In genomic region chr1:85287063-85287462, GRCm38 (mm10) we compare ENCODE assay signal across 9 mouse cellular contexts. TPM values are rescaled to one million over a fixed set of nuclear protein-coding genes. Genes with fewer than 3 reads are reported as not detected.
DNase-seq lines count a peak whose midpoint lies in the region; ATAC-seq and TF ChIP-seq lines count a peak whose summit lies in the region.
"Not testable (repeated sequence)": the region's sequence is repeated elsewhere in the genome, so short reads cannot be mapped to it uniquely, and the experiment has no call there.
"Had no signal": no experiment of that assay in that cellular context is flagged by ENCODE, and none has a peak within 500 bp of the region (broad histone marks: within the 10 kb centered on the region; RNA-seq: fewer than 3 reads in every experiment).

No protein-coding gene starts in this region.

- H3K4me2 ChIP-seq in midbrain, postnatal 0 days (ENCODE audit: low read depth, low read length, poor library complexity, severe bottlenecking), result not testable (repeated sequence)

- not testable (repeated sequence) for H3K9me3 ChIP-seq in midbrain, postnatal 0 days (ENCODE audit: low read length)

- H3K4me3 ChIP-seq in midbrain, postnatal 0 days (ENCODE audit: low read depth, low read length), result not testable (repeated sequence)

- not testable (repeated sequence) for H3K4me1 ChIP-seq in midbrain, postnatal 0 days (ENCODE audit: insufficient read depth, low read length)

- intact Hi-C loops in heart, postnatal 14 days (cut with DNase I), result not testable (repeated sequence)

- H3K27me3 ChIP-seq in Patski; midbrain, postnatal 0 days (ENCODE audit: insufficient read depth, low read length): not testable (repeated sequence)

- POLR2A ChIA-PET in Patski (lab: Charles Lee), result not testable (repeated sequence)

- not testable (repeated sequence) for H3K36me3 ChIP-seq in midbrain, postnatal 0 days (ENCODE audit: insufficient read depth, low read length)

- not testable (repeated sequence) for ATAC-seq in Patski; midbrain, postnatal 0 days (ENCODE audit: low FRiP score)

- CTCF ChIA-PET in Patski (lab: Charles Lee), result not testable (repeated sequence)

- H3K9ac ChIP-seq in midbrain, postnatal 0 days (replicated peaks; ENCODE audit: low read length, poor library complexity, severe bottlenecking), result not testable (repeated sequence)

- 53% methylated on average over 4 of the region's 5 CpGs for WGBS in midbrain, postnatal 0 days

- not testable (repeated sequence) for H3K27ac ChIP-seq in midbrain, postnatal 0 days (ENCODE audit: low read depth, low read length)

- in situ Hi-C loops in Patski (cut with MboI; ENCODE audit: low pct_unique_long_range_greater_than_20kb), result not testable (repeated sequence)

- not testable (repeated sequence) for DNase-seq in Patski (ENCODE audit: low read depth, low spot score); midbrain, postnatal 0 days (ENCODE audit: low spot score)
- peak; percentile 5 for DNase-seq in cerebellum, adult 8-10 months
- DNase-seq in heart, postnatal 14 days, result peak; percentile 9 to 32
- DNase-seq in kidney, postnatal 10 days, result peak; percentile 11
- DNase-seq in left cerebral cortex, adult 8-10 months (ENCODE audit: low spot score in 2 of 2), result peak; percentile 7 to 51
- peak; percentile 40 for DNase-seq in testis, postnatal 10 days (ENCODE audit: low spot score)

- peak; percentile 37 for TF ChIP-seq CTCF in Patski (IDR thresholded peaks at IDR 0.05)
- peak; percentile 12; the same call in 1 of the 2 replicates for TF ChIP-seq CTCF in midbrain, postnatal 0 days (IDR thresholded peaks at IDR 0.05)

RNA-seq across cellular contexts. Expression of gene C130026I21Rik, which starts 16.7 kb away (rescaled TPM):
- 0.22 TPM for polyA plus RNA-seq in Patski (2021)
- total RNA-seq in heart, postnatal 14 days (2021), result 1 to 10 TPM in 1 of 2 experiments, under 1 TPM in 1; 0.50 to 1.7 TPM
- total RNA-seq in left cerebral cortex, adult 8-10 months (2022), result 1 to 10 TPM in 1 of 4 experiments, under 1 TPM in 3; 0.32 to 1.3 (median 0.83) TPM
- not detected in 2 replicates for total RNA-seq in midbrain, postnatal 0 days (2014; rRNA removed)
- polyA plus RNA-seq in midbrain, postnatal 0 days (2015; fragmentation: Nextera tagmentation; extraction: Ambion mirVana), result not detected in 2 replicates
- polyA plus RNA-seq: heart, embryonic 13.5 days; liver, embryonic 13.5 days had no signal
